Mouse (Mus musculus) erythroblast, embryonic 14.5 days (primary cell): ENCODE results near the gene Uba6.

Source experiments
- GATA1 ChIP-seq: IDR thresholded peaks from 2 replicates; pipeline ENCODE4 v1.6.1; 2012; ENCODE audit warnings: low read length, inconsistent platforms, mixed read lengths
- TAL1 ChIP-seq: IDR thresholded peaks from 3 replicates; pipeline ENCODE4 v1.6.1; 2012; ENCODE audit warnings: low read length, inconsistent platforms, mixed read lengths

DNA sequence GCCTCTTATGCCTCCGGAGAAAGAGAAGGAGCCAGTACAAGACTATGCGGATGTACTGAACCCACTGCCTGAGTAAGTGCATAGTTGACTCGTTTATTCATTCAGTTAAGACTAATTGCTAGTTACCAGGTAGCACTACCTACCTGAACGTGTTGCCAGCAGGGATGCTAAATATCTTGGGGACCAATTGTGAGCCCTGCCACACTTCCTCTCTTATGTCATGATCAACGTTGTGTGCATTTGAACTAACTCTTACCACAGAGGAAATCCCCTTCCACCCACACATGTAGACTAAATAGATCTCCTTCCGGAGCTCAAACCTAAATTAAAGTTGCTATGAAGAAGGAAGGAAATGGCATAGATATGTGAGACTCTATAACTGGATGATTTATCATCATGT, 85.9 kb downstream of the Uba6 start:
- TF ChIP-seq GATA1 (no peak), TAL1 (no peak)
